Mouse (Mus musculus) small intestine, adult 2 months (tissue): ENCODE results near the gene Cd52. TPM values are rescaled to one million over a fixed set of nuclear protein-coding genes. Genes with fewer than 3 reads are reported as not detected.

Experiments used
- H3K27ac ChIP-seq: fragments of 200-500 bp; 2 replicates; pipeline ENCODE4 v1.5.1; 2012; ENCODE audit warnings: low read depth, low read length, control low read depth, inconsistent platforms; ENCODE audit not compliant: insufficient read depth
- H3K27me3 ChIP-seq: fragments of 200-500 bp; 2 replicates; pipeline ENCODE4 v1.6.1; 2012; ENCODE audit warnings: mild to moderate bottlenecking, moderate library complexity, low read length, inconsistent platforms; ENCODE audit not compliant: control insufficient read depth, insufficient read depth
- H3K36me3 ChIP-seq: fragments of 200-500 bp; 2 replicates; pipeline ENCODE4 v1.6.1; 2012; ENCODE audit warnings: mild to moderate bottlenecking, low read length, control low read depth, inconsistent platforms; ENCODE audit not compliant: control insufficient read depth, insufficient read depth
- H3K4me1 ChIP-seq: fragments of 200-500 bp; 2 replicates; pipeline ENCODE4 v1.6.1; 2012; ENCODE audit warnings: low read length, inconsistent platforms, mixed read lengths; ENCODE audit not compliant: control insufficient read depth, insufficient read depth, insufficient read length
- H3K4me3 ChIP-seq: fragments of 200-500 bp; 2 replicates; pipeline ENCODE4 v1.5.1; 2012; ENCODE audit warnings: low read depth, mild to moderate bottlenecking, control low read depth, inconsistent platforms, low read length, moderate library complexity
- CTCF ChIP-seq: fragments of 200-500 bp; IDR thresholded peaks from 2 replicates; pipeline ENCODE4 v1.5.1; 2012; ENCODE audit warnings: low read depth, mild to moderate bottlenecking, control low read depth, inconsistent platforms, low read length, moderate library complexity, mixed read lengths; ENCODE audit not compliant: insufficient replicate concordance, insufficient read length; ENCODE audit errors: extremely low read depth
- POLR2A ChIP-seq: fragments of 200-500 bp; IDR thresholded peaks from 2 replicates; pipeline ENCODE4 v1.6.1; 2012; ENCODE audit warnings: low read depth, mild to moderate bottlenecking, control low read depth, inconsistent platforms, low read length, moderate library complexity
- WGBS: fragments of 180-500 bp; shearing (Covaris S2); methylation state at CpG from one replicate; pipeline ENCODE4 v1.1.7; 2018; 5-methylcytosine and 5-hydroxymethylcytosine counted together
- polyA plus RNA-seq: library from polyadenylated mRNA; depleted of rRNA; stranded (reverse); fragments of >200 nt; gene quantifications from 2 replicates; pipeline ENCODE4 v1.2.3, GENCODE M21; 2012

Cd52 gene
- polyA plus RNA-seq, 1 experiment = 35.1 TPM

DNA sequence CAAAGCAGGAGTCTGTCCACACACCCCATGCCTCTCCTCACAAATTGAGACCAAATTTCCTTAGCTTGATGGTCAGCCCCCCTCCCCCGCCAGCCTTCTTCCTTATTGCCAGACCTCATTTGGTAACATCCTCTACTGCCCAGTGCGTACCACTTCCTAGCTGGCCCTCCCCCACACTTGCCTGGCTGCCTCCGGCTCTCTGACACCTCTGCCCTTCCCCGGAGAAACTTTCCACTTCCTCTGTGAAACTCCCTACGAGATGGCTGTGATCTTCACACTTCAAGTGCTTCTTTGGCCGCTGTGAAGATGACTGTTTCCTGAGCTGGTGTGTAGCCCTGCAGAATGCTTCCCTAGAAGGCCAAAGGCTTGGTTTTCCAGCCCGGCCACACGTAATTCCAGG lies 3.7 kb upstream of the Cd52 start:
- Histone ChIP-seq H3K4me3 (no peak overlapping the region), H3K27ac (peak overlapping the region; percentile 88), H3K4me1 (peaks cover 6% of the 10 kb centered on the region; the same call in 1 of the 2 replicates), H3K36me3 (no peaks in the 10 kb centered on the region), H3K27me3 (no peaks in the 10 kb centered on the region)
- 49% methylated on average over 8 of the region's 8 CpGs for WGBS
- TF ChIP-seq POLR2A (no peak), CTCF (no peak)

DNA sequence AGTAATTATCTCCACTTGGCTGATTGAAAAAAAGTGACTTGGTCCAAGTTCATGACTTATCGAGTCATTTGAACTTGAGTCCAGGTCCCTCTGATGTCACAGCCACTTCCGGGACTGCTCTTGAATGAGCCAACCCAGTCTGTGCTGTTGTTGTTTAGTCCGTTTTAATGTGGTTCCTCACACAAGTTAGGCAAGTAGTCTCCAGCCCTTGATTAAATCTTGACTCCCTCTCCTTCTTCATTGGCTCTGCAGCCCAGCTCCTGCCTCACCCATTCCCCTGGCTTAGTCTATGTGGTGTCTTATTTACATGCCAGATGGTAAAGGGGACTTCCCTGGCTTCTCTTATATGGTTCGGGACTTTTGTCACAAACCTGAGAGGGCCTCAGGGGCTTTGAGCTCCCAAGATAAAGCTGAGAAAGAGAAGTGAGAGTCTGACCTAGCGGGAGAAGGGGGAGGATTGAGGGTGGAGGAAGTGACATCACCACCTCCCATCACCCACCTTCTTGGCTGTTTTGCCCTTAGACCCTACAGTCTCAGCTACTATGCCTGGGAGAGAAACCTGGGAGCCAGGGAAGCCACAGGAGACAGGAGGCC lies 2.2 kb upstream of the Cd52 start:
- WGBS = 38% methylated on average over 5 of the region's 5 CpGs
- Histone ChIP-seq H3K4me3 (no peak overlapping the region), H3K4me1 (peaks cover 3% of the 10 kb centered on the region; the same call in 1 of the 2 replicates), H3K27me3 (no peaks in the 10 kb centered on the region), H3K27ac (peak overlapping the region; percentile 75), H3K36me3 (peaks cover 9% of the 10 kb centered on the region)
- TF ChIP-seq POLR2A = no peak
- TF ChIP-seq CTCF = no peak

DNA sequence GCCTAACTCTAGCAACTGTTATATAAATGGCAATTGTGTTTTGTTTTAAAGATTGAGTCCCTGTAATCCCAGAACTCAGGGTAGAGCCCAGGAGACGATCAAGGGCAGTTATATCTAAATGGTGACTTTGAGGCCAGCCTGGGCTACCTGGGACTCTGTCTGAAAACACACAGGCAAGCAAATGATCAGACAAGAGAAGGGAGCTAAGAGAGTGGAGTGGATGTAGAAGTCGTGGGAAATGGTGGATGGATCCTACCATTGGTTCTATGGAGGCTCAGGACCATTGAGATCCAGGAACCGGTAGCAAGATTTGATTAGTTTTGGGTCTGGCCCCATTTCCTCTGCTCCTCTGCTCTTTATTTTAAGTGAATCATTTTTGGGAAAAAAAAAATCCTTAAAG lies 1.2 kb upstream of the Cd52 start:
- peaks cover 3% of the 10 kb centered on the region; the same call in 1 of the 2 replicates for H3K4me1 ChIP-seq
- WGBS = 82% methylated on average over 3 of the region's 3 CpGs
- TF ChIP-seq CTCF (no peak), POLR2A (no peak)

DNA sequence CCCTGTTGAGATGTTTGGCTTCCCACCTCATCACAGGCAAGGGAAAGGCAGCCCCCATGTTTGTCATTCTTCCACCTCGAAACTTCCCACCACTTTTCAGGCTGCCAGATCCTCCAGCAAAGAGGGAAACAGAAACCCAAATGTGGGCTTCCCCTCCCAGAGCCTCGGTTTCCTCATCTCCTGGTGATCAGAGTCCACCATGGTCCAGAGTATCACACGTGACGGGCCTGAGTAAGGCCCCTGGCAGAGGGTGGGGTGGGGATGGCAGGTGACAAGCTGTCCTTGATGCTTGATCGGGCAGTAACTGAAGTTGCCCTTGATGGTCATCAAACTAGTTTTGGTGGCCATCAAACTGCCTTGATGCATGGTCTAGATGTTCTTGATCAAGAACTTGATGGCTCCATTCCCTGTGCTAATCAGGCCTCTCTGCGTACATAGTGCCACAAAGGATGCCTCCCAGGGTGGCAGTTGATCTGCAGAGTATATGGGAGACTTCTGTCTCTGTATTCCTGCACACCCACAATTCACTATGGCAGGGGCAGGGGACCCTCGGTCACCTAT lies 798 bp downstream of the Cd52 start:
- peaks cover 14% of the 10 kb centered on the region for H3K36me3 ChIP-seq
- H3K27ac ChIP-seq = peak overlapping the region; percentile 61
- 65% methylated on average over 7 of the region's 7 CpGs for WGBS
- no peaks in the 10 kb centered on the region for H3K27me3 ChIP-seq
- H3K4me3 ChIP-seq = peak overlapping the region; percentile 56
- peaks cover 3% of the 10 kb centered on the region; the same call in 1 of the 2 replicates for H3K4me1 ChIP-seq
- TF ChIP-seq POLR2A = no peak
- no peak for TF ChIP-seq CTCF

More for the DNA sequence above, 1.2 kb upstream of the Cd52 start:
- H3K36me3 ChIP-seq = peaks cover 13% of the 10 kb centered on the region
- no peak overlapping the region for H3K4me3 ChIP-seq
- H3K27ac ChIP-seq = peak overlapping the region; percentile 75; the same call in 1 of the 2 replicates
- no peaks in the 10 kb centered on the region for H3K27me3 ChIP-seq

DNA sequence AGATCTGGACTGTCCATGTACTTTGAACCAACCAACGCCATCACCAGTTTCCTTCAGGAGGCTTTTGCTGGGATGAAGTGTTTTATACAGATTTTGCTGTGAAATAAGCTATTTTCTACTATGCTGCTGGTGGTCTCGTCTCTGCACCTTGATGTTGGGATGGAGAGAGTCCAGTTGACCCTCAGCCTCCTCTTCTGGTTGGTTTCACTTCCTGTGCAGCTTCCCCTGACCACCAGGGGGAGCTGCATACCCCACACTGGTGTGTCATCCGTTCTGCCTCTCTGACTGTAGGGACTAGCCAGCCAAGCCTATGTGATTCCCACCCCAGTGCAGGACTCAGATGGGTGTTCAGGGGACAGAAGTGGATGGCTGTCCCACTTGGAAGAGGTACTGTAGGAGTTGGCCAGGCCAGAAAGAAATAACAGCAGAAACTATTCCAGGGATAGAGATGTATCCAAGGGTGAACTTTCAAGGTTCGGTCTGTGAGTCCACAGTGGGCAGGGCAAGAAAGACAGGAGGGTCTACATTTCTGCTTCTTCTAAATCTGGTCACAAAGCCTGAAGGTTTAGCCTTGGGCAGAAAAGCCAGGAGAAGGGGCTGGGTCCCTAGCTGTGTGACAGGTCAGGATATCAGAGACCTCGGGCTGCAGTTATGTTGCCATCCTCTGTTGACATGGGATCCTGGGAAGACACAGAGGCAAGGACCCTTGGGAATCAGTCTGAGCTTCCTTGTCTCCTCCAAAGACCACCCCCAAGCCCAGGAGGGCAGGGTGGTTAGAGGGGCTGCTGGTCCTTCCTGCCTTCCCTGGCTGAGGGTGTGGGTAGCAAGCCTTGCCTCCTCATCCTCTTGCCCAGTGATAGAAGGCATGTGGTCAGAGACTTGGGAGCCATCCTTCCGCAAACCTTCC lies 2.2 kb downstream of the Cd52 start:
- Histone ChIP-seq H3K27me3 (no peaks in the 10 kb centered on the region), H3K4me3 (peak overlapping the region; percentile 56), H3K4me1 (peaks cover 6% of the 10 kb centered on the region), H3K27ac (no peak overlapping the region), H3K36me3 (peaks cover 14% of the 10 kb centered on the region)
- TF ChIP-seq POLR2A = no peak
- TF ChIP-seq CTCF = peak; percentile 92; the same call in 1 of the 2 replicates
- 68% methylated on average over 6 of the region's 6 CpGs for WGBS

DNA sequence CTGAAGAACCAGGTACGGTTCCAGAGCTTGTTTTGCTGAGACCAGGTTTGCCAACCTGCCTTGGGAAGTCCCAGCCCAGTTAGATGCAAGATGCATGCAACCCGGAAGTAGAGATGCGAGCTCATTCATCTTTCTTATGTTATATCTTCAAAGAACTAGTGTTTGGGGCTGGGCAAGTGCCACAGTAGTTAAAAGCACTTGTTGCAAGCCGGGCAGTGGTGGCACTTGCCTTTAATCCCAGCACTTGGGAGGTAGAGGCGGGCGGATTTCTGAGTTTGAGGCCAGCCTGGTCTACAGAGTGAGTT lies 3.7 kb downstream of the Cd52 start:
- Histone ChIP-seq H3K27me3 (no peaks in the 10 kb centered on the region), H3K36me3 (peaks cover 19% of the 10 kb centered on the region), H3K4me1 (peaks cover 2% of the 10 kb centered on the region; the same call in 1 of the 2 replicates), H3K4me3 (no peak overlapping the region), H3K27ac (no peak overlapping the region)
- TF ChIP-seq POLR2A (no peak), CTCF (no peak)
- 89% methylated on average over 6 of the region's 6 CpGs for WGBS
